Mouse (Mus musculus) G1E (cell line): ENCODE measurements at regions not wholly inside any gene's neighbourhood (a gene's known extent, or its start where the extent isn't known, plus 50 kb on each side); places are given as distances from the start of the nearest gene placed in this dataset.

Source experiments
- CTCF ChIP-seq: IDR thresholded peaks from 2 replicates; pipeline ENCODE4 v1.5.1; 2012; ENCODE audit warnings: low read depth, low read length, inconsistent platforms, mixed read lengths
- GATA1 ChIP-seq: IDR thresholded peaks from 2 replicates; pipeline ENCODE4 v1.6.1; 2012; ENCODE audit warnings: borderline replicate concordance, low read length, inconsistent platforms, mixed read lengths

DNA sequence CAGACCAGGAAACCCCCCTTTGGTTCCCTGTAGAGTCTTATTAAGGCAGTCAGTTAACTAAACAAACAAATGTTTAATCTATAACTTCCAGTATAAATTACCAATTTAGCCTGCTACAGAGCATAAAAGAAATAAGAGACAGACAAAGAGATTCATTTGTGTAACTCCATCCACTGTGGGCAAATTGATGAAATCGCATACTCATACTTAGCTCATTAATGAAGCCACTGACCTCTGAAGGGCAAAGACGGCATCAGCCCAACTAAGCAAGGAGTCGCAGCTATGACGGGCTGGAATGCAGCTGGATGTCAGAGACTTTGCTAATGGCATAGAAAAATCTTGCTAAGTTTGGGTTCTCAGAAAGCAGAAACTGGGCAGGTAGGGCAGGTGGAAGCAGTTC is 241.3 kb downstream of the Arpp21 start:
- TF ChIP-seq CTCF (no peak), GATA1 (no peak)
